Mouse (Mus musculus): ENCODE data around the gene Olfr694. TPM values are rescaled to one million over a fixed set of nuclear protein-coding genes. Genes with fewer than 3 reads are reported as not detected.
"Not testable (repeated sequence)": the region's sequence is repeated elsewhere in the genome, so short reads cannot be mapped to it uniquely, and the experiment has no call there.

The Olfr694 gene
- polyA plus RNA-seq (2021), result not detected

- DNase-seq (ENCODE audit: low read depth, low spot score) (no peak), ATAC-seq (no peak)
- TF ChIP-seq CTCF (IDR thresholded peaks at IDR 0.05), result no peak
- ChIA-PET POLR2A (no interaction called here), CTCF (no interaction called here)
- in situ Hi-C loops (cut with MboI; ENCODE audit: low pct_unique_long_range_greater_than_20kb), result no loop called here
- peaks cover 3% of the 10 kb centered on the region for H3K27me3 ChIP-seq
Observed at GRCm38 (mm10) chr7:106691714-106692113, at the start of gene Olfr694. Gene Olfr694 (minus strand): TSS chr7:106691814.

- TF ChIP-seq CTCF (IDR thresholded peaks at IDR 0.05), result no peak
- in situ Hi-C loops (cut with MboI; ENCODE audit: low pct_unique_long_range_greater_than_20kb), result loop anchor here (5.0 kb wide), 1 partner anchor 60 kb away; no protein-coding TSS in a partner anchor
- POLR2A ChIA-PET, result no interaction called here
Observed at GRCm38 (mm10) chr7:106737028-106737427, 45.4 kb upstream of the Olfr694 start.

GRCm38 (mm10) chr7:106733717-106734116, 42.1 kb upstream of the Olfr694 start:
- ATAC-seq (no peak), DNase-seq (ENCODE audit: low read depth, low spot score) (no peak)
- in situ Hi-C loops (cut with MboI; ENCODE audit: low pct_unique_long_range_greater_than_20kb), result no loop called here
- H3K27me3 ChIP-seq, result peaks cover 7% of the 10 kb centered on the region
- TF ChIP-seq CTCF (IDR thresholded peaks at IDR 0.05), result no peak
- POLR2A ChIA-PET, result no interaction called here
- CTCF ChIA-PET, result no interaction called here

More at GRCm38 (mm10) chr7:106737028-106737427, 45.4 kb upstream of the Olfr694 start:
- ATAC-seq (no peak), DNase-seq (ENCODE audit: low read depth, low spot score) (no peak)
- H3K27me3 ChIP-seq, result peaks cover 4% of the 10 kb centered on the region
- CTCF ChIA-PET, result no interaction called here

- ATAC-seq; DNase-seq (ENCODE audit: low read depth, low spot score); H3K27me3 ChIP-seq; CTCF ChIA-PET; in situ Hi-C loops (cut with MboI; ENCODE audit: low pct_unique_long_range_greater_than_20kb); POLR2A ChIA-PET: not testable (repeated sequence)
Observed at GRCm38 (mm10) chr7:106725654-106726053, 34.0 kb upstream of the Olfr694 start.

- in situ Hi-C loops (cut with MboI; ENCODE audit: low pct_unique_long_range_greater_than_20kb), result no loop called here
- TF ChIP-seq CTCF (IDR thresholded peaks at IDR 0.05), result no peak
- DNase-seq (ENCODE audit: low read depth, low spot score), result no peak
- CTCF ChIA-PET, result no interaction called here
- ATAC-seq, result no peak
- H3K27me3 ChIP-seq, result peaks cover 8% of the 10 kb centered on the region
- POLR2A ChIA-PET, result no interaction called here
Observed at GRCm38 (mm10) chr7:106716296-106716695, 24.7 kb upstream of the Olfr694 start, which contains the start of gene Olfr695. Gene Olfr695 (minus strand): TSS chr7:106716396.

- ATAC-seq, result no peak
- ChIA-PET CTCF (no interaction called here), POLR2A (no interaction called here)
Observed at GRCm38 (mm10) chr7:106711463-106711862, 19.8 kb upstream of the Olfr694 start.

GRCm38 (mm10) chr7:106707705-106708104, 16.1 kb upstream of the Olfr694 start:
- H3K27me3 ChIP-seq; POLR2A ChIA-PET; in situ Hi-C loops (cut with MboI; ENCODE audit: low pct_unique_long_range_greater_than_20kb); ATAC-seq; CTCF ChIA-PET; DNase-seq (ENCODE audit: low read depth, low spot score): not testable (repeated sequence)

More at GRCm38 (mm10) chr7:106711463-106711862, 19.8 kb upstream of the Olfr694 start:
- in situ Hi-C loops (cut with MboI; ENCODE audit: low pct_unique_long_range_greater_than_20kb), result no loop called here
- peaks cover 8% of the 10 kb centered on the region for H3K27me3 ChIP-seq
- TF ChIP-seq CTCF (IDR thresholded peaks at IDR 0.05), result no peak
- DNase-seq (ENCODE audit: low read depth, low spot score), result no peak

- CTCF ChIA-PET, result no interaction called here
- in situ Hi-C loops (cut with MboI; ENCODE audit: low pct_unique_long_range_greater_than_20kb), result no loop called here
- no peak for TF ChIP-seq CTCF (IDR thresholded peaks at IDR 0.05)
- peaks cover 2% of the 10 kb centered on the region for H3K27me3 ChIP-seq
- POLR2A ChIA-PET, result no interaction called here
- ATAC-seq (no peak), DNase-seq (ENCODE audit: low read depth, low spot score) (no peak)
Observed at GRCm38 (mm10) chr7:106696891-106697290, 5.3 kb upstream of the Olfr694 start.

GRCm38 (mm10) chr7:106692976-106693375, 1.4 kb upstream of the Olfr694 start:
- DNase-seq (ENCODE audit: low read depth, low spot score) (no peak), ATAC-seq (no peak)
- TF ChIP-seq CTCF (IDR thresholded peaks at IDR 0.05), result no peak
- POLR2A ChIA-PET, result no interaction called here
- peaks cover 3% of the 10 kb centered on the region for H3K27me3 ChIP-seq
- in situ Hi-C loops (cut with MboI; ENCODE audit: low pct_unique_long_range_greater_than_20kb), result no loop called here
- CTCF ChIA-PET, result no interaction called here

GRCm38 (mm10) chr7:106685382-106685781, 6.2 kb downstream of the Olfr694 start:
- in situ Hi-C loops (cut with MboI; ENCODE audit: low pct_unique_long_range_greater_than_20kb), result no loop called here
- CTCF ChIA-PET, result no interaction called here
- DNase-seq (ENCODE audit: low read depth, low spot score), result no peak
- no peaks in the 10 kb centered on the region for H3K27me3 ChIP-seq
- TF ChIP-seq CTCF (IDR thresholded peaks at IDR 0.05), result no peak
- POLR2A ChIA-PET, result no interaction called here
- no peak for ATAC-seq

GRCm38 (mm10) chr7:106680484-106680883, 11.1 kb downstream of the Olfr694 start, which contains the start of gene Olfr693:
Gene Olfr693 (minus strand): TSS chr7:106680584.
- ATAC-seq, result no peak
- ChIA-PET POLR2A (no interaction called here), CTCF (interaction anchor here (1.0 to 1.2 kb wide), 2 partner anchors 11 to 28 kb away, joined by 4 read pairs; no protein-coding TSS in a partner anchor)
- in situ Hi-C loops (cut with MboI; ENCODE audit: low pct_unique_long_range_greater_than_20kb), result loop anchor here (5.0 kb wide), 1 partner anchor 172 kb away; no protein-coding TSS in a partner anchor
- TF ChIP-seq CTCF (IDR thresholded peaks at IDR 0.05), result no peak
- no peak for DNase-seq (ENCODE audit: low read depth, low spot score)
- H3K27me3 ChIP-seq, result no peaks in the 10 kb centered on the region

- H3K27me3 ChIP-seq, result no peaks in the 10 kb centered on the region
- ATAC-seq (no peak), DNase-seq (ENCODE audit: low read depth, low spot score) (no peak)
- CTCF ChIA-PET, result interaction anchor here (1.6 kb wide), 1 partner anchor 28 kb away, joined by 4 read pairs; the partner anchor contains the start of gene Olfr693
- no peak for TF ChIP-seq CTCF (IDR thresholded peaks at IDR 0.05)
- POLR2A ChIA-PET, result no interaction called here
- in situ Hi-C loops (cut with MboI; ENCODE audit: low pct_unique_long_range_greater_than_20kb), result no loop called here
Observed at GRCm38 (mm10) chr7:106652344-106652652, 39.3 kb downstream of the Olfr694 start.

Measured in Patski (cell line).